Mouse (Mus musculus): ENCODE measurements around the gene Exosc10. TPM values are rescaled to one million over a fixed set of nuclear protein-coding genes. Genes with fewer than 3 reads are reported as not detected.

Gene Exosc10
- polyA plus RNA-seq, 1 experiment: 37.0 TPM

GRCm38 (mm10) chr4:148588793-148589192, 30.6 kb downstream of the Exosc10 start:
- Histone ChIP-seq H3ac (ENCODE audit: control insufficient read depth, insufficient read length) (no peak overlapping the region), H3K27me3 (ENCODE audit: control insufficient read depth, insufficient read depth, insufficient read length) (no peaks in the 10 kb centered on the region), H3K4me3 (no peak overlapping the region), H3K4me2 (ENCODE audit: low read depth) (no peak overlapping the region), H3K36me3 (ENCODE audit: control insufficient read depth, insufficient read depth) (peaks cover 2% of the 10 kb centered on the region), H3K79me2 (ENCODE audit: control insufficient read depth, insufficient read depth) (peaks cover 17% of the 10 kb centered on the region)
- TF ChIP-seq E2F4 (IDR thresholded peaks at IDR 0.05; ENCODE audit: insufficient read depth): no peak
- TF ChIP-seq USF1 (IDR thresholded peaks at IDR 0.05; ENCODE audit: low read depth): no peak
- no peak for TF ChIP-seq TCF12 (IDR thresholded peaks at IDR 0.05; ENCODE audit: insufficient read depth, poor library complexity, severe bottlenecking)
- TF ChIP-seq MYOG (IDR thresholded peaks at IDR 0.05; ENCODE audit: control insufficient read depth in 1 of 3, insufficient read depth in 1 of 3, insufficient read length in 2 of 3, low read depth in 2 of 3): no peak
- TF ChIP-seq POLR2A (IDR thresholded peaks at IDR 0.05; ENCODE audit: insufficient read length, low read depth): no peak
- TF ChIP-seq MAX (IDR thresholded peaks at IDR 0.05; ENCODE audit: low read depth): no peak
- TF ChIP-seq REST (IDR thresholded peaks at IDR 0.05; ENCODE audit: insufficient read depth, insufficient read length): no peak
- no peak for TF ChIP-seq TCF3 (IDR thresholded peaks at IDR 0.05; ENCODE audit: insufficient read length, low read depth)
- no peak for TF ChIP-seq SRF (IDR thresholded peaks at IDR 0.05; ENCODE audit: control insufficient read depth, insufficient read length, low read depth)
- TF ChIP-seq MYOD1 (IDR thresholded peaks at IDR 0.05; ENCODE audit: control insufficient read depth in 1 of 3, insufficient read length in 2 of 3, low read depth in 2 of 3): no peak
- TF ChIP-seq CEBPB (IDR thresholded peaks at IDR 0.05; ENCODE audit: insufficient read depth, poor library complexity, severe bottlenecking): no peak
- no peak for TF ChIP-seq POLR2AphosphoS2 (IDR thresholded peaks at IDR 0.05; ENCODE audit: insufficient read length, low read depth)

GRCm38 (mm10) chr4:148589565-148589964, 31.3 kb downstream of the Exosc10 start:
- Histone ChIP-seq H3K79me2 (ENCODE audit: control insufficient read depth, insufficient read depth) (peaks cover 17% of the 10 kb centered on the region), H3K36me3 (ENCODE audit: control insufficient read depth, insufficient read depth) (peaks cover 6% of the 10 kb centered on the region), H3K27me3 (ENCODE audit: control insufficient read depth, insufficient read depth, insufficient read length) (no peaks in the 10 kb centered on the region), H3K4me3 (no peak overlapping the region), H3K4me2 (ENCODE audit: low read depth) (no peak overlapping the region), H3ac (ENCODE audit: control insufficient read depth, insufficient read length) (no peak overlapping the region)
- no peak for TF ChIP-seq TCF12 (IDR thresholded peaks at IDR 0.05; ENCODE audit: insufficient read depth, poor library complexity, severe bottlenecking)
- TF ChIP-seq SRF (IDR thresholded peaks at IDR 0.05; ENCODE audit: control insufficient read depth, insufficient read length, low read depth): no peak
- no peak for TF ChIP-seq TCF3 (IDR thresholded peaks at IDR 0.05; ENCODE audit: insufficient read length, low read depth)
- no peak for TF ChIP-seq USF1 (IDR thresholded peaks at IDR 0.05; ENCODE audit: low read depth)
- TF ChIP-seq POLR2A (IDR thresholded peaks at IDR 0.05; ENCODE audit: insufficient read length, low read depth): no peak
- TF ChIP-seq MAX (IDR thresholded peaks at IDR 0.05; ENCODE audit: low read depth): no peak
- TF ChIP-seq REST (IDR thresholded peaks at IDR 0.05; ENCODE audit: insufficient read depth, insufficient read length): no peak
- no peak for TF ChIP-seq CEBPB (IDR thresholded peaks at IDR 0.05; ENCODE audit: insufficient read depth, poor library complexity, severe bottlenecking)
- no peak for TF ChIP-seq POLR2AphosphoS2 (IDR thresholded peaks at IDR 0.05; ENCODE audit: insufficient read length, low read depth)
- no peak for TF ChIP-seq E2F4 (IDR thresholded peaks at IDR 0.05; ENCODE audit: insufficient read depth)
- no peak for TF ChIP-seq MYOD1 (IDR thresholded peaks at IDR 0.05; ENCODE audit: control insufficient read depth in 1 of 3, insufficient read length in 2 of 3, low read depth in 2 of 3)
- TF ChIP-seq MYOG (IDR thresholded peaks at IDR 0.05; ENCODE audit: control insufficient read depth in 1 of 3, insufficient read depth in 1 of 3, insufficient read length in 2 of 3, low read depth in 2 of 3): no peak

- TF ChIP-seq MYOD1 (IDR thresholded peaks at IDR 0.05; ENCODE audit: control insufficient read depth in 1 of 3, insufficient read length in 2 of 3, low read depth in 2 of 3) (no peak), POLR2AphosphoS2 (IDR thresholded peaks at IDR 0.05; ENCODE audit: insufficient read length, low read depth) (no peak), E2F4 (IDR thresholded peaks at IDR 0.05; ENCODE audit: insufficient read depth) (no peak), REST (IDR thresholded peaks at IDR 0.05; ENCODE audit: insufficient read depth, insufficient read length) (no peak), SRF (IDR thresholded peaks at IDR 0.05; ENCODE audit: control insufficient read depth, insufficient read length, low read depth) (no peak)
- Histone ChIP-seq H3K27me3 (ENCODE audit: control insufficient read depth, insufficient read depth, insufficient read length) (no peaks in the 10 kb centered on the region), H3K4me2 (ENCODE audit: low read depth) (peak overlapping the region; percentile 91), H3K36me3 (ENCODE audit: control insufficient read depth, insufficient read depth) (peaks cover 6% of the 10 kb centered on the region), H3K4me3 (peak overlapping the region; percentile 84), H3ac (ENCODE audit: control insufficient read depth, insufficient read length) (peak overlapping the region; percentile 95), H3K79me2 (ENCODE audit: control insufficient read depth, insufficient read depth) (peaks cover 17% of the 10 kb centered on the region)
These were observed 32.4 kb downstream of the Exosc10 start for GRCm38 (mm10) chr4:148590421-148591170.

- H3K4me3 ChIP-seq: peak within 1 kb of the TSS; percentile 84
- H3K27me3 ChIP-seq (ENCODE audit: control insufficient read depth, insufficient read depth, insufficient read length): no peaks in the 10 kb centered on the region
- TF ChIP-seq CEBPB (IDR thresholded peaks at IDR 0.05; ENCODE audit: insufficient read depth, poor library complexity, severe bottlenecking): no peak
- TF ChIP-seq POLR2A (IDR thresholded peaks at IDR 0.05; ENCODE audit: insufficient read length, low read depth): peak; percentile 80
- TF ChIP-seq MYOG (IDR thresholded peaks at IDR 0.05; ENCODE audit: control insufficient read depth in 1 of 3, insufficient read depth in 1 of 3, insufficient read length in 2 of 3, low read depth in 2 of 3): peak in 1 of 3 experiments; percentile 47
- TF ChIP-seq REST (IDR thresholded peaks at IDR 0.05; ENCODE audit: insufficient read depth, insufficient read length): no peak
- TF ChIP-seq SRF (IDR thresholded peaks at IDR 0.05; ENCODE audit: control insufficient read depth, insufficient read length, low read depth): no peak
- TF ChIP-seq POLR2AphosphoS2 (IDR thresholded peaks at IDR 0.05; ENCODE audit: insufficient read length, low read depth): peak; percentile 49
- peak; percentile 60 for TF ChIP-seq USF1 (IDR thresholded peaks at IDR 0.05; ENCODE audit: low read depth)
- no peak for TF ChIP-seq TCF12 (IDR thresholded peaks at IDR 0.05; ENCODE audit: insufficient read depth, poor library complexity, severe bottlenecking)
- TF ChIP-seq MYOD1 (IDR thresholded peaks at IDR 0.05; ENCODE audit: control insufficient read depth in 1 of 3, insufficient read length in 2 of 3, low read depth in 2 of 3): no peak
- no peak for TF ChIP-seq TCF3 (IDR thresholded peaks at IDR 0.05; ENCODE audit: insufficient read length, low read depth)
- no peak for TF ChIP-seq E2F4 (IDR thresholded peaks at IDR 0.05; ENCODE audit: insufficient read depth)
- no peak for TF ChIP-seq MAX (IDR thresholded peaks at IDR 0.05; ENCODE audit: low read depth)
These were observed 33.0 kb downstream of the Exosc10 start, which contains the start of gene Srm for GRCm38 (mm10) chr4:148591171-148591630. Gene Srm (plus strand): TSS chr4:148591503.

More at GRCm38 (mm10) chr4:148591171-148591630, 33.0 kb downstream of the Exosc10 start, which contains the start of gene Srm:
- H3K4me2 ChIP-seq (ENCODE audit: low read depth): peak within 1 kb of the TSS; percentile 94
- H3ac ChIP-seq (ENCODE audit: control insufficient read depth, insufficient read length): peak within 1 kb of the TSS; percentile 95
- H3K79me2 ChIP-seq (ENCODE audit: control insufficient read depth, insufficient read depth): peaks cover 17% of the 10 kb centered on the region
- peaks cover 11% of the 10 kb centered on the region for H3K36me3 ChIP-seq (ENCODE audit: control insufficient read depth, insufficient read depth)

All from myocyte (in vitro differentiated cells).